Mouse (Mus musculus) layer of hippocampus, adult 11-12 months (tissue): ENCODE results near the gene Tle2.

Source experiments
- DNase-seq: peaks from one replicate; pipeline ENCODE4 v3.0.0; 2022; ENCODE audit warnings: low spot score

Tle2 gene

GRCm38 (mm10) chr10:81604968-81605665 is 30.8 kb downstream of the Tle2 start:
- DNase-seq = peak; percentile 89

DNA sequence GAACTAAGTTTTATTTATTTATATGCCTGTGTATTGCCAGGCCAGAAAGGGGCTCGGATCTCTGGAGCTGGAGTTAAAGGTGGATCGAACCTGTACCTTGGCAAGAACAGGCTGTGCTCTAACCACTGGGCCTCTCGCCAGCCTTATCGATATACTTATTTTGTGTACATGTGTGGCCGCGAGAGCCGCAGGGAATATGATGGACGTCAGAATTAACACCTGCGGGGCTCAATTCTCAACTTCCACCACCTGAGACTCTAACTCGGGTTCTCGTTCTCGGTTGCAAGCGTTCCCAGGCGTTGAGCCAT is 31.3 kb downstream of the Tle2 start:
- DNase-seq = no peak

GRCm38 (mm10) chr10:81605974-81606751 is 31.8 kb downstream of the Tle2 start, which contains the start of gene BC025920:
BC025920 (plus strand) TSS chr10:81606270.
- DNase-seq = peak; percentile 95

DNA sequence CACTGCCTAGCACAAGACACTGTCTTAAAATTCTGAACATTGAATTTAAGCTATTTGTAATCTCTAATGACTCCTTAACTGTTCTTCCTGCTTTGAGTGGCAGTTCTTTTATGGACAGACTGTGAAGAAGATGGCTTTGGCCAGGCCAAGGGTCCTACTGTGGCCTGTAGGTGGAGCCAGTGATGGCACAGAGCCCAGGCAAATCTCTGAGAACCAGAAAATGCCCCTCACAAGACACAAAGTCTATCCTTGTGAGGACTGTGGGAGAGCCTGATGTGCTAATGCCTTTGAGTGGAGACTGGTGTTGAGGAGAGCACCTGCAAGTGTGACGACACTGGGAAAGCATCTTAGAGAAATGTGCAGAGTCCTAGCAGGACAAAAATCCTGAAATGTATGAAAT is 33.9 kb downstream of the Tle2 start:
- DNase-seq = no peak

DNA sequence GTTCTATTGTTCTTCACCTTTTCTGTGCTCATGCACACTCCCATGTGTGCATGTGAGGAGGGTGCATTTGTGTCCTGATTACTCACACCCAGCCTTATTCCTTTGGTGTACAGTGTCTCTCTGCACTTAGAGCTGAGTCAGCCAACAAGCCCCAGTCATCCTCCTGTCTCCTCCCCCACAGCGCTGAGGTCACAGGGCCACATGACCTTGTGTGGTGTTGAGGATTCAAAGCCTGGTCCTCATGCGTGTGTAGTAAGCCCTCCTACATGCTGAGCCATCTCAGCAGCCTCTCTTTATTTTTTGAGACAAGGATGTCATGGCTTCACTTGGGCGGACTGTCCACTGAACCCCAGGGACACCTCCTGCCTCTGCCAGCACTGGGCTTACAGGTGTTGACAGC is 38.4 kb downstream of the Tle2 start:
- DNase-seq = no peak

GRCm38 (mm10) chr10:81615486-81615885 is 41.1 kb downstream of the Tle2 start:
- DNase-seq = peak; percentile 54

GRCm38 (mm10) chr10:81619976-81620375 is 45.6 kb downstream of the Tle2 start:
- no peak for DNase-seq

DNA sequence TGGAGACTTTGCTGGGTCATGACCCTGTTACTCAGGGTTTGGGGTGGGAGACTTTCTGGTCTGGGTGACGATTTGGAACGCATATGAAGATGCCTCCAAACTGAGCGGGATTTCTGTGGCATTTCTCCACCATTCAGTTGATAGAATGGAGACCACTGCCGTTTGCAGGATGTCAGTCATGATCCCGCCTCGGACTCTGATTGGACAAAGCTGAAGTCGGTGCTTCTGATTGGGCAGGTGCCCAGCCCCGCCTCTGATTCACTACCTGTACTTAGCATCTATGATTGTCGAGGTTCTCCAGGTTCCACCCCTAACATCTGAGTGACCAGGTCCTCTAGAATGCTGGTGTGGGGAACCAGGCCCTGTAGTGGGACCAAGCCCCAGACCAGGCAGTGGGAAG is 46.4 kb downstream of the Tle2 start:
- DNase-seq = no peak

GRCm38 (mm10) chr10:81623441-81623840 is 49.1 kb downstream of the Tle2 start:
- no peak for DNase-seq

DNA sequence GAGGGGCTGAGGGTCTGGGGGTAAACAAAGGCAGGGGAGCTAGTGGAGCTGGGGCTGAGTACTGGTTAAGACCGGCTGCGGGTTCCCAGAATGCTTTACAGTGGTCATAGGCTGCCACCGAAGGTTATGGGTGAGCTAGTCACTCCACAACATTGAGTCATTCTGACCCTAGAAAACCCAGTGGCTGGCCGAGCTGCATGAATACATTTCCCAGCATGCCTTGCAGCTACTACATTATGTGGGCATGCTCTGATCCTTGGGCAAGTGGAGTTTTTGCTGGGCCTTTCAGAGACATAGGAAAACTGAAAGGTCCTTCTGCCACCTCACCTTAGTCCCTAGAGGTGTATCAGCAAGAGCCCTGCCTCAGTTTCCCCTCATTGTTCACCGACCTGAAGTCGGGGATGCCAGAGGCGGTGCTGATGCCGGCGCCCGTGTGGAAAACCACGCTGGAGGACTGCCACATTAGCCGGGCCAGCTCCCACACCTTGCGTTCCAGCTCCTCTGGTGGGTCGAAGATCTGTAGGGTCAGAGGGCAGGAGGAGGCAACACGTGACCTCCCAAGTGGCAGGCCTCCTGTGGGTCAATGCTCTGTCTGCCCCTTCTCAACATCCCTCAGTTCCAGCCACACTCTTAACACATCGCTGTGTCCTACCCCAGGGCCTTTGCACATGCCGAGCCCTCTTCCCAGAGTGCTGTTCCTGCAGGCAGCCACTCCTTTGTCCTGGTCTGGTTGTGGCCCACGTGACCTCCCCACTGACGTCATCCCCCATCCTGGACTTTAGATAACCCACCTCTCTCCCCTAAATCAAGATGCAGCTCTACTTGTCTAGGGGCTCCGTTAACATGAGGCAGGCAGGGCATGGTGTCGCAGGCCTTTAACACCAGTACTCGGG is 52.0 kb downstream of the Tle2 start:
- DNase-seq = no peak

- DNase-seq = peak; percentile 93
Observed at GRCm38 (mm10) chr10:81626994-81627835, 52.9 kb downstream of the Tle2 start, which contains the start of gene Sirt6. Sirt6 (minus strand) TSS chr10:81627797.

DNA sequence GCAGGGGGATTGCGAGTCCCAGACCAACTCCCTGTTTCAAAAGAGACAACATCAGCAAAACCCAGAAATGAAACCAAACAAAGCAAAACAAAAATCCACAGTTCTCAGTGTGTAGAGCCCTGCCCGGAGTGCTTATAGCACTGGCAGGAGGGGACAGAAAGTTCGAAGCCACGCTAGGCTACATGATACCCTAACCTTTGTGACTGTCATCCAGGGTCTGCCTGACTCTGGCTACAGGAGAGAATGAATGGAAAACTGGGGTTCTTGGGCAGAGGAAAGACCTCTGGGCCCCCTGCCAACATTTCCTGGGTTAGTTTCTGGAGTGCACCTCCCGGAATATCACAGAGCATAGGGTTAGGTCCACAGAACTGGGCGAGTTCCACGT is 53.5 kb downstream of the Tle2 start:
- DNase-seq = peak; percentile 51

DNA sequence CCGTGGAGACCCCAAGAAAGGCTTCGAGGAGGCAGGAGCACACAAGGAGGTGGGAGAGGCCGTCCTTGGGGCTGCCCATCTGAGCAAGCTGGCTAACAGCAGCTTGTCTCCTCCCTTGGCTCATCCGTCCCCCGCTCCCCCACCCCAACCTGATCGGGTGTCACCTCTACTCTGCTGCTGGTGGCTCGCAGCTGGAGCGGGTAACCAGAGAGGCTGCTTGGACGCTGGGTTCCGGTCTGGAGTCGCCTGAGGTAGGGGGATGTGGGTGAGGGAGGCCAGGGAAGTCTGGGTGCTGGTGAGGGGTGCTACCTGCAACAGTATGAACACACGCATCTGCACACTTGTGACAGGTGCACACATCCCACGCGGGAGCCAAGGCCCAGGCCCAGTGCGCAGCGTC is 54.0 kb downstream of the Tle2 start, which contains the start of gene Ankrd24:
Gene Ankrd24 (plus strand): TSS at position 151 of the 400 bp plus-strand sequence.
- DNase-seq = no peak

DNA sequence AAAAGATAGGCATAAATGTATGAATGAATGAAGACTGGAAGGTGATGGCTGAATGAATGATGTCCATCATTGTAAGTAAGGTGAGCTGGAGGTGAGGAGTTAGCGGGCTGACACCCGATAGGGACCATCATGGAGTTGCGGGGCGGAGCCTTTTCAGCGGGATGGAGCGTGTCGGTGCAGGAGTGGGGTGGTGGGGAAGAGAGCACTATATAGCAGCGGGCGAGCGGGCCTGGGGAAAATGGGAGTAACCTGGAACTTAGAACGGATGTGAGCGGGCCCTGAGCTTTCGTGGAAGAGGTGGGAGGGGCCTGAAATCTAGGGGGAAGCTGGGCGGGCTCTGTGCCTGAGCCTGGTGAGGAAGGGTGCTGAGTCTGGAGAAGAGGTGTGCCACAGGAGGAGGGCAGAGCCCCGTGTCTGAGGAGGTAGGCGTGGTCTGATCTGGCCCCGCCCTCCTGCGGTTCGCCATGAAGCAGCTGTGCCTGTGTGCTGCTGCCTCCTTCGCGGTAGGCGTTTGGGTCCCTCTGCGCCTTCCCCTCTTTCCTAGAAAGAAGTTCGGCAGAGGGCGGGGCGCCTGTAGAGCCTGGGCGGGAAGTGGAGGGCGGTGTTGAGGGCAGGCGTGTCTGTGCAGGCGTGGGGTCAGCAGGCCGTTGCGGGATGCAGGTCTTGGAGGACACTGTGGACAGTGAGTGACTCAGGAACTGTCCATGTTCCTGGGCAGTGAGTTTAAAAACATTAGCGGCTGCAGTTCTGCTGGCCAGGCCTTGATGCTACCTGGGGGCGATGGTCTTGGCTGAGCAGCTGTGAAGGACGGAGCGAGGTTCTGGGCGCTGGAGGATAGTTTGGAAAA is 59.1 kb downstream of the Tle2 start:
- DNase-seq = peak; percentile 78

DNA sequence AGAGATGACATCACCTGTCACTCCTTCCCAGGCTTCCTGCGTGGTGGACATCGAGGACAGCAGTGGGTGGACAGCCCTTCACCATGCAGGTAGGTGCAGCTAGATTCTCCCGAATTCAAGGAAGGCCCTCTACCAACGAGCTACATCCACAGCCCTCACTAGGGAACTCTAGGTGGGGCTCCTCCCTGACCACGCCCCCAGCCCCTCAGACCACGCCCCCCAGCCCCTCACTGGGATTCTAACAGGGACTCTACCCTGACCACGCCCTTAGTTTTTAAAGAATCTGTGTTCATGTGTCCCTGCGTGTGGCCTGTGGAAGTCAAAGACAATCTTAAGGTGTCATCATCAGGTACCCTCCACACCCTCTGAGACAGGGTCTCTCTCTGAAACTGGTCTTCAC is 62.0 kb downstream of the Tle2 start:
- no peak for DNase-seq

GRCm38 (mm10) chr10:81638101-81638500 is 63.7 kb downstream of the Tle2 start:
- DNase-seq = no peak
